Mouse (Mus musculus) heart, postnatal 25 days (tissue): ENCODE data around the gene Ly6g5b. TPM values are rescaled to one million over a fixed set of nuclear protein-coding genes. Genes with fewer than 3 reads are reported as not detected.

Source experiments
- DNase-seq: peaks from one replicate; pipeline ENCODE4 v3.0.0; 2022; ENCODE audit warnings: low spot score
- intact Hi-C: fragments of 180-260 bp; cut with DNase I; formaldehyde crosslinking; loops from one replicate; pipeline ENCODE4 v1.15.1; 2025
- total RNA-seq, 2 experiments: library from RNA; stranded (reverse); gene quantifications; 2 replicates each; pipeline ENCODE4 v1.2.3; 2021

The Ly6g5b gene
- under 1 TPM in 1 of 2 experiments, not detected in 1; 0.36 TPM for total RNA-seq

DNA sequence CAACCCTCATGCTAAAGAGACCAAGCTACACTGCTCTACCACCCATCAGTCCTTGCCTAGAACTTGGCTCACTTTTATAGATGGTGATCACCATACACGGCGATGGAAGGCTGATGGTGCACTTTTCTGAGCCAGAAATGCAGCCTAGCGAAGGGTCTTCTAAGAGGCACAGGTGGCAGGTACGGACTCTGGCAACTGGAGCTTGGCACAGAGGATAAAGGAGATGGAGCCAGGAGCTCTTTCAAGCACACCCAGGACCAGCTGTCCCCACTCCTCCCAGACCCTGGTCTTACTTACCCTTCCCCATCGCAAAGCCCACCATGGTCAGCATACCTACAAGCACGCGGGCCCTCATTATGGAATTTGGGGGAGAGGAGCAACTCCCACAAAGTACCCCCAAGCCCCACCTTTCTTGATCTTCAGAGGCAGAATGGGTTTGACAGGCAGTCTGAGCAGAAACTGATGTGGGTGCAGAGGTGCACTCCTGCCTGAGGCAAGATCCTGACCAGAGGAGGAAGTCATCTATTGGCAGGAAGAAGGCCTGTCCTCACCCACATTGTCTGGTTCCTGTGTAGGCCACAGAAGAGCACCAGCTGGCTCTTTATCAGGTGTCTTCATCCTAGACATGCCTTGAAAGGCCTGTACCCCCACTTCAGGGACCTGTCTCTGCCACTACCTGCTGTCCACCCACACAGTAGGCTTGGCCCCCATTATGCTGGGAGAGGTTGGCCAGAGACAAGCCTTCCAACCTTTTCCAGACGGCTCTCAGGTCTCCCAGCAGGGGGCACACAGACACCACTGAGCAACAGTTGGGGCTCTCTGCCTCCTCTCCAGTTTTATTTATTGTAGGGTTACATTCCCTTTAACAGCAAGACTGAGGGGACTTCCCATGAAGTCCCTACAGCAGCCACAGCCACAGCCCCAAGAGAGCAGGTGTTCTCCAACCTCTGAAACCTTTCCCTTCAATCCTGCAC lies at the start of gene Ly6g5b:
Gene Ly6g5b, minus strand, starts transcription at position 383 of the 974 bp plus-strand sequence.
- intact Hi-C loops = no loop called here
- DNase-seq = no peak

DNA sequence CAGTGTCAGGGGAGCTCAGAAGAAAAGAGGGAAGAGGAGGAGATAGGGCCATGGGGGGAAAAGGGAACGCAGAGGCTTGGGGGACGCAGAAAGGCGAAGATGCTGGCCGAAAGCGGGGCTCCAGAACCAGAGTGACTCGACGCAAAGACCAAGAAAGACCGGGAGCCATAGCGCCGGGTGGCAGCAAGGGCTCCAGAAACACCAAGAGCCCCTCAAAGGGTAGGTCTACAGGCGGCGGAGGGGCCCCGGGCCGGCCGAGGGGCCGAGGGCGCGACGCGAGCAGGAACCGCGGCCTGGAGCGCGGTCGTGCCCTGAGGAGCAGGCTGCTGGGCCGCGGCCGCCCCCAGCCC lies 49.0 kb upstream of the Ly6g5b start:
- no peak for DNase-seq
- intact Hi-C loops = loop anchor here (5.0 to 10.0 kb wide), 2 partner anchors 42 to 959 kb away; partner anchors contain the start of genes Csnk2b, Gpank1 and Tap2

DNA sequence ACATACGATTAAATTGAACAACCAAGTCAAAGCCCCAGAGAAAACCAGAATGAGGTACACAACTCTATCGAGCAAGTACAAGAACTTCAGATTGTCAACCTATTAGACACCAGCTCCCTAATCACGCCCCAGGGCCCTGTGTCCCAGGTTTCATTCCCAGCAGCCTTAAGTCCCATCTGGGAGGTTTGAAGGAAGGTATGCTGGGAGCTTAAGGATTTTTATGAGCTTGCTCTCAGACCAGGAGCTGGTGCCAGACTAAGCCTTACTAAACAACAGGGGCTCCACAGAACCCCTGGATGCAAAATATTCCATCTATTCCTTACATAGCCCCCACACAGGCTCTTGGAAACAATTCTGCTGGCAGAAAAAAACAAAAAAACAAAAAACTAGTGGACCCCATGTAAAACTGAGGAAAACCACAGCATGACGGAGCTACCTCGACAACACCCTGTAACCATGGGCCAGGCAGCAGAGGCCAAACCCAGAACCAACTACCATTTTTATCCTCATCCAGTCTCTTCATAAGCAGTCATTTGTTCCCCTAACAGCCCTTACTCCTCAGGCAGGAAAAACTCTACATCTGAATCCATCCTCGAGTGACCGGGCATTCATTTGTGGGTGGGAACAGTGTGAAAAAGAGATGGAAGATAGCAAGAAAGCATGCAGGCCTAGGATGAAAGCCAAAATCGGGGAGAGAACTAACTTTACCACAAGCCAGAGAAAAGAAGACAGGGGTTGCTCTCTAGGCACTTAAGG lies 48.3 kb upstream of the Ly6g5b start:
- intact Hi-C loops = loop anchor here (2.0 to 10.0 kb wide), 3 partner anchors 25 to 959 kb away; partner anchors contain the start of genes Csnk2b, Gpank1 and Tap2
- DNase-seq = no peak

DNA sequence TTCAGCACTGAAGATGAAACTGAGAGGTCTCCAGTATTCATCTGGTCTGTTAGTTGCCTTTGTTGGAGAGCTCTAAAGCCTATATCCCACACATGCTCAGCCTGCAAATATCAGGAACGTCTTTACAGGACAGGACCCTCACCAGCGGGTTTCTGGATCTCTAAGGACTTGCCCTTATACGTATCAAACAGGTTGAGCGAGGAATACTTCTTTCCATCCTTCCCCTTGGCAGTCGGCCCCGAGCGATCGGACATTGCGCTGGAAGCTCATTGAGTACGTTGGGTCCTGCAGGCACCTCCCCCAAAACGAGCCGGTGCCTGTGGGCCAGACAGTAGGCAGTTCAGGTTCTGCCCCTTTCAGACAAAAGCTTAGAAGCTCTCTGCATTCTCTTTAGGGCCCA lies 47.5 kb upstream of the Ly6g5b start:
- intact Hi-C loops = loop anchor here (2.0 to 10.0 kb wide), 3 partner anchors 24 to 958 kb away; partner anchors contain the start of genes Csnk2b, Gpank1 and Tap2
- no peak for DNase-seq

DNA sequence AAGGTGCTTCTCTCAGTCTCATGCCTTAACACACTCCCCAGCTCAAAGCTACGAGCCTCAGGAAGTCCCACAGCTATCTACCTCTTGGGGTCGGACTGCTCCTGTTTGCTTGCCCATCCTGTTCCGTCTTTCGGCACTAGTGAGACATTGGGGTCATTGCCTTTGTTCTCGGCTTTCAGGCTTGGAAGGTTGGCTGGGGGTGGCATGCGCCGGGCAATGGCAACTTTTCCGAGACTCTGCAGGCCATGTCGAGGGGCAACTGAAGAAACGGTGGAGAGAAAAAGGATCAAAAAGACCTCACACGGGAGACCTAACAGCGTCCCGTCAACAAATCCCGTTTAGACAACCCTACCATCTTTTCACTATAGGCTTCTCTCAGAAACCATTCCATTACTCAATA lies 46.9 kb upstream of the Ly6g5b start:
- intact Hi-C loops = loop anchor here (2.0 to 10.0 kb wide), 3 partner anchors 23 to 957 kb away; partner anchors contain the start of genes Csnk2b, Gpank1 and Tap2
- no peak for DNase-seq

DNA sequence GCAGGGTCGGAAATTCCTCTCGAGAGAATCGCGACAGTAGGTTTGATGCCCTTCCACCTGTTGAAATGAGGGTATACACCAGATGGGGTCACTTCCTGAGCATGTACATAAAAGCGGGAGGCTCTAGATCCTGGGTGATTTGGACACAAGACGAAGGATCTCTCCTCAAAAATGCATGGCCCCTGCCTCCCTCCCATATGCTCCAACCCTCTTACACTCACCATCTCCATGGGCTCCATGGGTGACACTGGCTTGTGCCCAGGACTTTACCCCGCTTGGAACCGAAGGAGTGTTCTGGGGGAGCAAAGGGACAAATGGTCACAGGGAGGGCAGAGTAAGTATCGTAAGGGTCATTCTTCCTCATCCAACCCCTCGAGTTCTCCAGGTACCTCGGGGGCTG lies 46.2 kb upstream of the Ly6g5b start:
- intact Hi-C loops = loop anchor here (5.0 to 10.0 kb wide), 2 partner anchors 39 to 957 kb away; partner anchors contain the start of genes Csnk2b, Gpank1 and Tap2
- no peak for DNase-seq

DNA sequence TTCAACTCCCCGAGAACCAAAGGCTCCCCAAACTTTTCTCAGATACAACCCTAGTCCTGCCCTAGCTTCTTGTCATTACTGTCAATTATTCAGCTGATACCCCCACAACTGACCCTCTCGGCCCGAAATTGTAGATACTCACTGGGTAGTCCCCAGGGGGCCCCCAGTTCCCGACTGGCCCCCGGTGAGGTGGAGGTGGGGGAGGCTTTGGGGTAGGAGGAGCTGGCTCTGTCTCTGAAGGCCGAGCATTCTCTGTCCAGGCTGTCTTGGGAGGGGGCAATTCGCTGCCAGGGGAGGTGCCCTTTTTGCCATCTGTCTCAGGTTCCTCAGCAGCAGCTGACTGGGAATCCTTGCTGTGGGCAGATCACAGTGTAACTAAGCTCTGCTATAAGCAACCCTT lies 44.4 kb upstream of the Ly6g5b start:
- intact Hi-C loops = loop anchor here (5.0 to 10.0 kb wide), 2 partner anchors 37 to 955 kb away; partner anchors contain the start of genes Csnk2b, Gpank1 and Tap2
- DNase-seq = no peak

DNA sequence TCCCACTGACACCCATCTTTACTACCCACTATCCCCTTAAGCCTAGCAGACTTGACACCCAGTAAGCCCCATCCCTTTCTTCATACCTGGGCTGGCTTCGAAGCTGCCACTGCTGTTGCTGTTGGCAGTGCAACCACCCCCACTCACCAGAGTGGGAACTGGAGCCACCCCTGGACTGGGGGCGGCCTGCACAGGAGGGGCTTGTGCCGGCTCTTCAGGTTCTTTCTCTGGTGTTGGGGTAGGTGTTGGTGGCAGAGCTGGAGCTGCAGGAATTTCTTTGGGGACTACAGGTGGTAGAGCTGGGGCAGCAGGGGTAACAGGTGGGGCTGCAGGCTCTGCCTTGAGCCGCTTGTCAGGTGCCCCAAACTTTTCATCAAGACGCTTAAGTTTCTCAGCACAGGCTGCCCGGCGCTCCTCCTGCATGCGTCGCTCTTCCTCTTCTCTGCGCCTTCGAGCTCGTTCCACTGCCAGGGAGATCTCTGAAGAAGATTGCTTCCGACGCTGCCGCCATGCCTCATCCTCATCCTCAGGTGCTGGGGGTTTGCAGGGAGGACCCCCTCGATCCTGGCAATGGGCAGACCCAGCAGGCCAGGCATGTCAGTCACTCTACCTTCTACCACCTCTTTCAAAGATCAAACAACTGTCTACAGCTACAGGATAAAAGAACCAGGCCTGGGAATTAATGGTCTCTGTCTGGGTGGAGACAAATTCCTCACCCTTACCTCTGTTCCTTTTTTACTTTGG lies 43.8 kb upstream of the Ly6g5b start:
- no peak for DNase-seq
- intact Hi-C loops = no loop called here

DNA sequence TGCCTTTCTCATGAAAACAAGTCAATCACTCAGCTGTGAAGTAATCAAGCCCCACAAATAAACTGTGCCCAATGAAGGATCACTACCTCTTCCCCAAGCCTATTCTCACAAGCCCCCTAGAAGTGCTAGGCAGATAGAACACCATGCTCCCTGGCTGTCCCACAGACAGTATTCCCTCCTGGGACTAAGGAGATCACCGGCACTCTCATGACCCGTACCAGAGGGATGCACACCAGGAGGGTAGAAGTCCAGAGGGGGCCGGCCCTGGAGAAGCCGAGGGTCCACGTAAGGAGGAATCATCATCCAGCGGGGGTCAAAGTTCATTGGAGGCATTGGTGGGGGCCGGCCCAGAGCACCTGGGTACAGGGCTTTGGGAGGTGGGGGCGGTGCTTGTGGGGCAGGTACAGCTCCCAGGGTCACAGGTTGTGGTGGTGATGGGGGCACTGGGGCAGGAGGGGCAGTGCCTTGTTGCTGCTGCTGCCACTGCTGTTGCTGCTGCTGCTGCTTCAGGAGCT lies 42.5 kb upstream of the Ly6g5b start:
- DNase-seq = no peak
- intact Hi-C loops = no loop called here

DNA sequence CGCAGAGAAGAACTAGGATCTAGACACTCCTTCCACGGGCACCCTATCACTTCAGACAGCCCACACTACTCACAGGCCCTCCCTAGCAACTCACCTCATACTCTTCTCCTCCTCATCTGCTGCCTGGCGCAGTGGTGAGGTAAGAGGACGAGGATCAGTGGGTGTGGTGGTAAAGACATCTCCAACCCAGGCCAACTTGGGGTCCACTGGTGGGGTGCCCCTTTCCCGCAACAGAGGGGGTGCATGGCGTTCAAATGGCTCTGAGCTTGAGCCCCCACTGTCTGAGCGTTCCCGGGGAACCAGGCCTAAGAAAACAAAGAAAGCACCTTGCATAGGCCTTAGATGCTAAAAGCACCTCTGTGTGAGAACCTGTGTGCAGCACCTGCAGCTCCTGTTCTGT lies 42.0 kb upstream of the Ly6g5b start:
- intact Hi-C loops = no loop called here
- DNase-seq = no peak

DNA sequence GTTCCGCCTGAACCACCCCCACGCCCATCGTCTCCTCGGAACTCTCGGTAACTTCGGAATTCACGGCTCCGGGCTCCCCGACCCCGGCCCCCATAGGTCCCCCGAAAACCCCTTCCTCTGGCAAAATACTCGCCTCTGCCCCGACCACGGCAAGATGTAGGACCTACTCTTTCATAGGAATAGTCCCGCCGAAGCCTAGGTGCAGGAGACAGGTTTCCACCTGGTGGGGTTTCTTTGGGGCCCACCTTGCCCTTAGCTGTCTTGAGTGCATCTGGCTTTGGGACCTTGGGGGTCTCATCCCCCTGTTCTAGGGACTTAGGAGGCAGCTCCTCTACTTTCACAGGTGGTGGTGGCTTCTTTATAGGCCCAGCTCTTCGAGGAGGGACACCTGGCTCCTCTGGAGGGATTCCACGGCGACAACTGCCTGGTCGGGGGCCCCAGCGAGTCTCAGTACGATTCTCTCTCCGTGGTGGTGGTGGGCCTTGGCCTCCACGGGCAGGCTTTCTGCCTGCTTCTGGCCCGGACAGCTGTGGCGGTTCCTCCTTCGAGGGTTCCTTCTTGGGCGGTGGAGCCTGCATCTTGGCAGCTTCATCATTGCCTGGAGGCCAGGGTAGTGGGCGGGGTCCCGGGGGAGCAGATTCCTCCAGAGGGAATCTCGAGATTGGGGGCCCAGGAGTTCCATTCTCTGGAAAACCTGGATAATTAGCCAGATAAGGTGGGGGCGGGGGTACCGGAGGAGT lies 41.4 kb upstream of the Ly6g5b start:
- intact Hi-C loops = no loop called here
- DNase-seq = no peak

DNA sequence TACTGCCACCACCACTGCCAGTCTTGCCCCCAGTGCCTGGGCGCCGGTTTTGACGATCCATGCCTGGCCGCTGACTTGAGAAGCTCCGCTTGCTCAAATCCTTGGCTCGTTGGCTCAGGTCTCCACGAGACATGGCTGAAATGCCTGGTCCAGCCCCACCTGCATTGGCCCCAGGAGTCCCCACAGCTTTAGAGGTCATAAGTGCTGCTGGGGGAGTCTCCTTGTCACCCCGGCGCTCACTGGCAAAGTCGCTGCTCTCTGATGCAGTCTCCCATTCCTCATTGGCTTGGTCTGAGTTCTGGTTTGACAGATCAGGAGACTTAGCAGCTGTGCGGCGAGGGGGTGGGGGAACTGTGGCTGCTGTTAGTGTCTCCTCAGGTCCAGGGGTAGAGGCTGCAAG lies 40.2 kb upstream of the Ly6g5b start:
- intact Hi-C loops = no loop called here
- no peak for DNase-seq

DNA sequence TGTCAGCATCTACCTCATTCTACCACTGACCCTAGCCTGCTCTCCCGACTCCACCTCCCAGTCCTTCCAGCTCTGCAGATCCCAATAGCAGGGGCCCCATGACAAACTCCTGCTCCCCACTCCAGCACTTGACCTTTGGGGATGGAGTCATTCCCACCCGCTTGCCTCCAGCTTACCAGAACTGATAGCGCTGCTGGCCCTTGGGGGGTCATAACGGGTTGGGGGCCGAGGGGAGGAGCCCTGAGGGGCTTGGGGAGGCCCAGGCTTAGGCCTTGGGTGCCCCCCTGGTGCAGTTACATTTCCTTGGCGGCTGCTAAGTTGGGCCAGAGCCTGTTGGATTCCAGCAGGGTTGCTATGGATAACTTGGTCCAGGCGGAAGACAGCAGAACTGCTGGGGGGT lies 39.4 kb upstream of the Ly6g5b start:
- intact Hi-C loops = no loop called here
- DNase-seq = no peak

DNA sequence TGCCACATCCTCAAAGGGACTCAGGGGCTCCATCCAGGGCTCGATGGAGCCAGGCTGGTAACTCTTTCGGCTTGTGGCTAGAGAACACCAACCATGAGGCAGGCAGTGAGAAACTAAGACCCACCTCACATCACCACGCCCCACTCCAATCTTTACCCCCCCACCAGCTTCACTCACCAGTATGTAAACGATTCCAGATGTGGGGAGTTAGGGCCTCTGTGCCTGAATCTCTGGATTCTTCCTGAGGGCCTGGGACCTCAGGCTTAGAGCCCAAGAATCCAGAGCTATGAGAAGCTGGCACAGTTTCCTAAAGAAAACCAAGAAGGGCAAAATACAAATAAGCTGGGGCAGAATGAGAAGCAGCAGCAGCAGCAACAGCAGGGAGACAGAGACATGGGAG lies 38.7 kb upstream of the Ly6g5b start:
- DNase-seq = no peak
- intact Hi-C loops = no loop called here

DNA sequence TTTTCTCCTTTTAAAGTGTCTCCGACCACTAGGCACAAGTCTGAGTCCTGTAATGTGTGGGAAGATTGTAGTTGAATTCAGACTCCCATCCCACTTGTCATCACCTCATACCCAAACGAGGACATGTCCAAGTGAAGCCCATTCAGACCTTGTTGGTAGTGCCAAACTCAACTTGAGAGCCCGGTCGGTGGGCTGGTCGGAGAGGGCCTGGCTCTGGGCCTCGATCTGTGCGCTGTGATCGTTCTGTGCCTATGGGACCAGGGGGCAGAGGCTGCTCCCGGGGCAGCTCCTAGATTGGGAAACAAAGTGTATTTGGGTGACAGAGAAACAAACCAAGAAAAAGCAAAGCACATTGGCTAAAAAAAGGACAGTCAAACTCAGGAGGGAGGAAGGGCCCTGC lies 37.8 kb upstream of the Ly6g5b start:
- intact Hi-C loops = no loop called here
- no peak for DNase-seq

DNA sequence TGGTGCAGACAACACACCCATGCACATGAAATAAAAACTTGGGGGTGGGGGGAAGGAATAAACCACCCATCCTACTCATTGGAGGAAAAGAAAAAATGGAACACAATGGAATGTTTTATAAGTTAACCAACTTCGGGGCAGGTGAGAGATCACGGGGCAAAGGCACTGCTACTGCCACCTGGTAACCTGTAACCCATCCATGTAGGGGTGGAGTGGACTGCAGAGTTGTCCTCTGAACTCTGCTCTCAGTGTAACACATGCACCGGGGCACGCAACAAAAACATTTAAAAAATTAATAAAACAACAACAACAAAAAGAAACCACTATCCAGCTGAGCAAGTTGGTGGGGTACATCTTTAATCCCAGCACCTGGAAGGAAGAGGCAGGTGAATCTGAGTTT lies 36.9 kb upstream of the Ly6g5b start:
- intact Hi-C loops = no loop called here
- no peak for DNase-seq

DNA sequence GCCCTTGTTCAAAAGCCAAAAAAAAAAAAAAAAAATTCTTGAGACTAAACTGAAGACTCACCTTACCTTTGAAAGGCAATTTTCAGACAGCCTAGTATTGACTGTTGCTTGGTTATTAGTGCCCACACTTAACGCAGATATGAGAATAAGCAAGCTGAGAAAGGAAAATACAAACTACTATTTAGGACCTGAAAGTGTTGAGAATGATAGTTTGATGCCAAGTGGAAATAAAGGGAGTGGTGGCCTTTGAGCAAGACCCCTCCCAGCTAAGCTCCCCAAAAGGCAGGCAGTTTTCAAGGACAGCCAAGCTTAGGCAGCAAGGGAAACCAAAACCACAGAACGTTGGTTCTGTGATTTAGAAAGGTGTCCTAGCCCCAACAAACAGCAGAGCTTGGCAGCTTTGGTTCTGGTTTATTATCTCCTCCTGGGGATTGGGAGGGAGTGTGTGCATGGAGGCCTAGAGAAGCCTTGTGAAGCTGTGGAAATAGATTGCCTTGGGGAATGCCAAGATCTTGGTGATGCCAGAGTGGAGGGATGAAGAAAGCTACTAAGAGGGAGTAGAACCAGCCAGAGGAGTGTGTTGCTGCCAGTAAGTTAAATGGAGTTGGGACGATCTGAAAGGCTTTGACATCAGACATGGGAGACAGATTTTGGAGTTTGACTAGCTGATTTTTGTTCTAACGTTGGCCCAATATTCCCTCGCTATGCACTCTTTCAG lies 32.9 kb upstream of the Ly6g5b start:
- no peak for DNase-seq
- intact Hi-C loops = no loop called here

DNA sequence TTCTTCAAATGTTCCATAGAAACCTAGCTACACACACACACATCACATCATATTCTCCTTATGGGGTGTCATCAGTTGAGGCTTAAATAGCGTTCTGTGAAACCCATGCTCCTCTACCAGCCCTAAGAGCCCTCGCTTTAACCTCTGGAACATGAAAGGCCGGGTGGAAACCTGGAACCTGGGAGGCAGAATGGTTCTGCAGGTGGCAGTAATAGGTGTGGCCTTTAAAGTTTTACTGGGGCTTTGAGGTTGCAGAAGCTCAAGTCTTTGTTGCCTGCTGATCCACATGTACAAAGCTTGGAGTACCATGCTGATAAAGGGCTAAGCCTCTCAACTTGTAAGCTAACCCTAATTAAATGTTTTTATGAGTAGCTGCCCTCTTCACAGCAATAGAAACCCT lies 32.1 kb upstream of the Ly6g5b start:
- intact Hi-C loops = no loop called here

More for the DNA sequence above, 32.1 kb upstream of the Ly6g5b start:
- DNase-seq = no peak
